Mouse (Mus musculus) adrenal gland, postnatal 14 days (tissue): ENCODE measurements around the gene Zfp646. TPM values are rescaled to one million over a fixed set of nuclear protein-coding genes. Genes with fewer than 3 reads are reported as not detected.
A peak's percentile ranks its signal among the peaks of the same experiment; 100 is the strongest.
"Not testable (repeated sequence)": the region's sequence is repeated elsewhere in the genome, so short reads cannot be mapped to it uniquely, and the experiment has no call there.

ENCODE experiments used
- DNase-seq: peaks from one replicate; pipeline ENCODE4 v3.0.0; 2021; ENCODE audit warnings: mixed read lengths
- long read RNA-seq, 2 experiments: library from polyadenylated mRNA; stranded (forward); transcript quantifications; one replicate each; pipeline ENCODE4 v2.0.0; 2021
- total RNA-seq: library from RNA; stranded (reverse); gene quantifications from 2 replicates; pipeline ENCODE4 v1.2.3, GENCODE M21; 2021

The Zfp646 gene
- total RNA-seq: 32.1 and 36.7 TPM in 2 replicates
- long read RNA-seq, experiment 1, full-length matches to known transcripts: 2 of 9 reads
- long read RNA-seq, experiment 1, partial matches to known transcripts: 6 of 9 reads
- long read RNA-seq, experiment 1, other reads (novel, unspliced or antisense): 1 of 9 reads
- long read RNA-seq, experiment 2, full-length matches to known transcripts: 2 of 8 reads
- long read RNA-seq, experiment 2, partial matches to known transcripts: 6 of 8 reads
- long read RNA-seq, experiment 2, other reads (novel, unspliced or antisense): 0 of 8 reads

DNA sequence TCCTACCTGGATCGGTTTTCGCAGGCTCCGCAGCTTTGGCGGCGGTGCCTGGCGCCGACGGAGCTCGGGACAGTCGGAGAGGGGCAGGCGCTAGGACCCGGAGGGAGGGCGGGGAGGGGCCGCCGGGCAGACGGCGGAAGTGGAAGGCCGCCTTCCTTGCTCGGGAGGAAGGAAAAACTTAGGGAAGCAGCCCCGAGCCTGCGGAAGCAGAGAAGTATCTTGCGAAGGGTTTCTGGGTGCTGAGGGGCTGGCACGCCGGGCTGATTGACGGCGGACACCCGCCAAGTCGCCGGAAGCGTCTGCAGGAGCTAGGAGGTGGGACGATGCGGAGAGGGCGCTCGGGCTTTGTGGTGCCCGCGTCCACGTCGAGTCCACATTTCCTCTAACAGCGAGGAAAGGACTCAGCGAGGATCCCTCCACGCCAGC lies at the start of gene Zfp646:
Gene Zfp646, plus strand, starts transcription at position 181 of the 426 bp plus-strand sequence.
- DNase-seq: peak; percentile 88

DNA sequence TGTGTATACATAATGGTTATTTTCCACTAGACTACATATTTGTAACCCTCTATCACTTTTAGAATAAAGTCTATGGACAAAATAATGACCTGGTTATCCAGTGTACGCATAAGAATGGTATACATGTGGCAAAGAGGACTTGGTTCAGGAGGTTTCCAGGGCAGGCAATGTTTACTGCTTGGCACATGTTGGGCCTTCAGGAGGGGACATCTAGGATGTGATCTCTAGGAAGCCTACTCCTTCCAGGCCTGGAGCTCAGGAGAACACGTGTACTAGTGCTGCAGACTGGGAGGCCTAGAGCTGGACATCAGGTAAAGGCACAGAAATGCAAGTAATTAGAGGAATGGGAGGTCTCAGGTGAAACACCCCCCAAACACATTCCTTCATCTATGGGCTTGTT lies 40.5 kb upstream of the Zfp646 start:
- no peak for DNase-seq

DNA sequence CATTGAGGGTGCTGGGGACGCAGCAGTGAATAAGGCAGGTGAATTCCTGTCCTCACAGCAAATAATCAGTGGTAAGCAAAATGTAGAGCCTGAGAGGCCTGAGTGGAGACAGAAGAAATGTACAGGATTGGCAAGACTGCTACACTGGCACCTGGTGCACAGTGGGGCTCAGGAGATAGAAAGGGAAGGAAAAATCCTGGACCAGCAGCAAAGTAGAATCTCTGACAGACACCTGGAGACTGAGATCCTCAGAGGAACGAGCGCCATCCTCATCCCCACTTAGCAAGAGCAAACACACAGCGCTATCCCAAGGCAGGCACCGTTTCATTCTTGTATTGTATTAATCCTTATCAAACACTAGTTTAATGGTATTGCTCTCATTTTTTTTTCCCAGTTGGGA lies 38.5 kb upstream of the Zfp646 start:
- DNase-seq: no peak

DNA sequence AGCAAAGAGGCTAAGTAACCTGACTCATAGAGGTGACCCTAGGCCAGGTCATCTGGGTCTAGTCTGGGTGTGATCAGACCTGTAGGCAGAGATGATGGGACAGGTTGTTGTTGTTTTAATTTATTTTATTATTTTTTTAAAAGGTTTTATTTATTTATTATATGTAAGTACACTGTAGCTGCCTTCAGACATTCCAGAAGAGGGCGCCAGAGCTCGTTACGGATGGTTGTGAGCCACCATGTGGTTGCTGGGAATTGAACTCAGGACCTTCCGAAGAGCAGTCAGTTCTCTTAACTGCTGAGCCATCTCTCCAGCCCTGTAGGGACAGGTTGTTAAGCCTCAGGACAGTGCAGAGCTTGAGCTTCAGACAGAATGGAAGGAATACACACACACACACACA lies 38.1 kb upstream of the Zfp646 start:
- not testable (repeated sequence) for DNase-seq

DNA sequence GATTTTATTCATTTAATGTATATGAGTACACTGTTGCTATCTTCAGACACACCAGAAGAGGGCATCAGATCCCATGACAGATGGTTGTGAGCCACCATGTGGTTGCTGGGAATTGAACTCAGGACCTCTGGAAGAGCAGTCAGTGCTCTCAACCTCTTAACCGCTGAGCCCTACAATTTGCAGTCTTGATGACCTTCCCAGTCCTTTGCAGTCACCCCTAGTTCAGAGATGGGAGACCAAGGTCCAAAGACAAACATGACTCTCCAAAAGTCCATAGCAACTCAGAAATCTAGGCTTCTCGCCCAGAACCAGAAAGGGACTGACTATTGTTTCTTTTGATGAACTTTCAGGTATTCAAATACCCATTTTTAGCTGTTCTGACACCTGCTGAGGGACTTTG lies 36.0 kb upstream of the Zfp646 start:
- DNase-seq: not testable (repeated sequence)

DNA sequence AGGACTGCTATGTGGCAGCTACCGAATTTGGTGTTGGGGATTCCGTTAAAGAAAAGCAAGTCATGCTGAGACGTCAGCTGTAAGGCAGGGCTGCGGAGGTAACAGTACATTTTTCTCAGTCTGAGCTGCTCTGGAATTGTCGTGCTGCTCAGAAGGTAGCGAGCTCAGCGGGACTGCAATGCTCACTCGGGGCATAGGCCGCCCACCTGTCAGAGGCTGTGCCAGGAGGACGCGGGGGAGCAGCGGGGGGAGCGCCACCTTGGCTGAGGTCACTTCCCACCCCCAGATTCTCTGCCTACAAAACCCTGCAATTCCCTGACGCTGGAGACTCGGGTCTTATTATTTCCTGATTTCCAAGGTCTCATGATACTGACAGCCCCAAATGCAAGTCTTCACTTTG lies 35.1 kb upstream of the Zfp646 start:
- peak; percentile 72 for DNase-seq

DNA sequence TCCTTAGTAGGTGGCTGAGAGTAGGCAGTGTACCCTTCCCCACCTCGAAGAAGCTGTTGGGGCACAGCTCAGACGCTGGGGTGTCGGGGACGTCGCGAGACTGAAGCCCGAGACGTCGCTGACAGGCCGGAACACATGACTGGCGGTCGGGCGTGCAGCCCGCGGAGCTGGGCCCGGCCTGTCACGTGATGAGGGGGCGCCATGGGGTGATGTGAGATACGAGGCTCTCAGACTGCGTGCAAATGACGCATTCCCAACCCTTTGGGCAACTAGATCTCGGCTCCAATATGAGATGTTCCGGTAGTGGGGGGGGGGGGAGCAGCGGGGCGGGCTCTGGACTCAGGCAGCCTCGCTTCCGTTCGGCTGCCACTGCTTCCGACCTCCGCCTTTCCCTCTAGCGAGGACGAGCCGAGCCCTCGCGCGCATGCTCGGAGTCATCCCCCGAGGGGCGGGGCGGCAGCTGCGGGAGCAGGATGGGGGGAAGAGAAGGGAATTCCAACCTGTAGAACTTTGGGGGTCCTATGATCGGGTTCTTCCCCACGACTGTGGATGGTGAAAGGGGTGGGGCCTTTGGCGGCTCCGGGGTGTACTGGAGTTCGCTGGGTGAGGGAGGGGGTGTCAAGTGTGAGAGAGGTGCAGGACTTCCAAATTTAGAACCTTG lies 34.6 kb upstream of the Zfp646 start:
- DNase-seq: peak; percentile 97

DNA sequence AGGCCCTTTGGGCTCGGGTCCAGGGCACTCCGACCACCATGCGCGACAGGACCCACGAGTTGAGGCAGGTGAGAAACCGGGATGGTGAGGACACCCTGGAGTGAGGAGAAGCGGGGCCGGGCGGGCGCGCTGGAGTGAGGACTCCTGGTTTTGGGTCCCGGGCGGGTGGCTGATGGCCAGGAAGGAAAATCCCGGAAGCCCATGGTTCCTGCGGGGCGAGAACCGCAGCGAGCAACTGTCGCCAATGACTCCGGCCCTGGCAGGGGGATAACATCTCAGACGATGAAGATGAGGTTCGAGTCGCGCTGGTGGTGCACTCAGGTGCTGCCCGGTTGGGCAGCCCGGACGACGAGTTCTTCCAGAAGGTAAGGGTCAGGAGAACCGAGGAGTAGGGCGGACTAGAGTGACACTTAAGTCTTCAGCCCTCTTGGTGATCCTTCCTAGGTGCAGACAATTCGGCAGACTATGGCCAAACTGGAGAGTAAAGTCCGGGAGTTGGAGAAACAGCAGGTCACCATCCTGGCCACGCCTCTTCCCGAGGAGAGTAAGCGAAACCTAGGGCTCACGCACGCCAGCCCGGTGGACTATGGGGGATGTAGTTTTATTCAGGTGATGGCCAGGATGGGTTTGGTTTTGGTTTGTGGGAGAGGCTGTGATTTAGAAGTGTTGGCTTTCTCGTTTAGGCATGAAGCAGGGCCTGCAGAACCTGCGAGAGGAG lies 33.9 kb upstream of the Zfp646 start:
- peak; percentile 88 for DNase-seq

DNA sequence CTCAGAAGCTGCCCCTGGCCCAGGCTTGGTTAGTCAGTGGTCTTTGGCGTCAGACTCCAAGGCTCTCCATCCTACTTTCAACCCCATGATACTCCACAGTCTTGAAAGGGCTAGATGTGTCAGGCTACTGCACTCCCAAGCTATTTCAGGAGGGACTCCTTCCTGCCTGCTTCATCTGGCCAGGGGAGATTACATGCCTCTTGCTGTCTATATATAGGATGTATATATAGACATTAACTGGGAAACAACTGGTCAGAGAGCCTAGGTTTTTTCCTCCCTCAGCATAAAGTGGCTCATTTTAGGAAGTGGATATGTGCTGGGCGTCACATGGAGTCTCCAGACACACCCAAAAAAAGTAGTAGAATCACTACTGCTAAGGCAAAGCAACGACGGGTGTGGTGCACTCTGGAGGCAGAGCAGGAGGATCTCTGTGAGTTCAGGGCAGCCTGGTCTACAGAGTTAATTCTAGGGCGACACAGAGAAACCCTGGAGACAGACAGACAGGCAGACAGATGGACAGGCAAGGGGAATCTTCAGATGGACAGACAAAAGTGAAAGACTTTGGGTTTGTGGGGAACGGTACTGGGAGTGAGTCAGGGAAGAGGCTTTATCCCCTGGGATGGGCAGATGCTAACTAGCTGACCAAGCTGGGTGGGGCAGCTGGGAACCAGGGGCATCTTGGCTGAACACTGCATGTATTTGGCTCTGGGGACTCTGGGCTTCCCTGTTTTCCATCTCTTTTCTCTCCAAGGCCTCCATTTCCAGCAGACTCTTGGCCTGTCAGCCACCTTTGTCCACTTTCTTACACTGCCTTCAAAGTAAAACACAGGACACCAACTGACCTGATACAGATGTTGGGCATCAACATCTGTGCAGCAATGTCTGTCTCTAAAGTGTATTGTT lies 25.8 kb upstream of the Zfp646 start:
- DNase-seq: no peak

DNA sequence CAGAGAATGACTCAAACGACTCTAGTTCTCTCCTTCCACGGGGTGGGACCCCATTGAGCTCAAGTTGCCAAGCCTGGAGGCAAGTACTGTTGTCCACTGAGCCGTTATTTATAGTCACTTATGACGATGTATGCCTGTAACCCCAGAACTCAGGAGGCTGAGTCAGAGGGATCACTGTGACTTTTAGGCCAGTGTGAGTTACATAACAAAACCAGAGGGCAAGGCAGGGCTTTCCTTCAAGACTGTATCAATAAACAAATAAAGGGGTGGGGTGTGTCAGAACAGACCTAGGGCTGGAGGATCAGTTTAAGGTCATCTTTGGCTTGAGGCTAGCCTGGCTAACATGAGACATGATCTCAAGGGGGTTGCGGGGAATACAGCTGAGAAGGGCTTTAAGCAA lies 25.1 kb upstream of the Zfp646 start:
- no peak for DNase-seq

DNA sequence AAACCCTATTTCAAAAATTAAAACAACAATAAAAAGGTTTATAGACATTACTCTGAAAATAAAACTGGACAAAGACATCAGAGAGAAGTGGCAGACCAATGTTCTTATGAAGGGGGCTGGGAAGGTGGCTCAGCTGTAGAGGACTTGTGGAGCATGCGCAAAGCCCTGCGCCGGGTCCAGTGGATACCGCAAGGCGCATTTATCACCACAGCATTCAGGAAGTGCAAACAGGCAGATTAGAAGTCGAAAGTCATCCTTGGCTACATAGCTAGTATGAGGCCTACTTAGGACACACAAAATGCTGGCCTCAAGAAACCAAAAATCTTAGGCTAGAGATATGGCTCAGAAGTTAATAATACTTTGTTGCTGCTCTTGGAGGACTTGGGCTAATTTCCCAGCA lies 17.8 kb upstream of the Zfp646 start:
- DNase-seq: no peak

DNA sequence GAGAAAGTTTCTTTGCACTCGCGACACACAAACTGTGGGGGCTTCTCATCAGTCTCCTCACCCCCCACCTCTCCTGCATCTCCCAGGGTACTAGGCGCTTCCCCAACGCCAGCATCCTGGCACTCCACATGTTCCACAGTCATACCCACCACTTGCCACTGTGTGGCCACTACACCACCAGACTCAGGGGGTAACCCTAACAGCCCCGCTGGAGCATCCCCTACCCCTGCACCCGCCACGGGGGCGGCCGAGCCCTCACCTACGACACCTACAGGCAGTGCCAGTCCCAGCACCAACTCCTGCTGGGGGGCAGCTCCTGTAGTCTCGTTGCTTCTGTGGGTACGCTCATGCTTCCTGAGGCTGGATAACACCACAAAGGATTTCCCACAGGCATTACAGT lies 9.6 kb upstream of the Zfp646 start:
- no peak for DNase-seq

DNA sequence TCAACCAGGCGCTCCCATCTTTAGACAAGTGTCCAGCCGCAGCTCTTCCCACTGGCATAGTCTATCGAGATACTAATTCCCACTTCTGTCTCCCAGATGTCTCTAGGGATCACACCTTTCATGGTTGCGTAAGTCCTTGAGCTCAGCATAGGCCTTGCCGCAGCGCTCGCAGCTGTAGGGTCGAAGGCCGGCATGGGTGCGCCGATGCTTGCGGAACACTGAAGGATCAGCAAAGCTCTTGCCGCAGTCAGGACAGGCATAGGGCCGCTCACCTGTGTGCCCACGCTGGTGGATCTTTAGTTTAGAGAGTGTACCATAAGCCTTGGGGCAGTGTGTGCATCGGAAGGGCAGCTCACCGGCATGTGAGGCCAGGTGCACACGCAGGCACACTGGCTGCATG lies 8.4 kb upstream of the Zfp646 start:
- no peak for DNase-seq

DNA sequence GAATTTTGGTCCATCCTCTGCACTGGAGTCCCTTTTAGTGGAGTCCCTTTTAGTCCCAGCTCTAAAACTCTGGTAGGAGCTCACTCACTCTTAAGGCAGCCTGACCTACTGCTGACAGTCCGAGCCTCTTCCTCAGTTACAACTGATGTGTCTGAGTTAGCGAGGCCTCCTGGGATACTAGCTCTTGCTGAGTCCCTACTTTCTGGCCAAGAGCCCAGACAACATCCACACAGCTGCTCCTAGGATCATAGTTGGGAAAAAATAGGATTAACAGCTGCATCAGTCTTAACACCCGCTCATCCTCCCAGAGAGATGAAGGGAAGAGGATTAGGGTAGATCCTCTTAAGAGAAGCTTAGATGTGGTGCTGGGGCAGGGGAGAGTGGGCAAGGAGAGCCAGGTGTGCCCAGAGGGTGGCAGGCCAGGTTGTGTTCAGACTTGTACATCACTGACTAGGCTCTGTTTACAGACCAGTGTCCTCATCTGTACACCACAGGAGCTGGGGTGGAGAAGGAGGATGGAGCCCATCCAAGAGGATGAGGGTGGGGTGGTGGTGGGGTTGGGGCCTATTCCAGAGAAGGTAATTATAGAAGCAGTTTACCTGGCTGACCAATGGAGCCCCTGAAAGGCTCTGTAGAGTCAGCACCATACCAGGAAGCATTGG lies 6.7 kb upstream of the Zfp646 start:
- DNase-seq: no peak

DNA sequence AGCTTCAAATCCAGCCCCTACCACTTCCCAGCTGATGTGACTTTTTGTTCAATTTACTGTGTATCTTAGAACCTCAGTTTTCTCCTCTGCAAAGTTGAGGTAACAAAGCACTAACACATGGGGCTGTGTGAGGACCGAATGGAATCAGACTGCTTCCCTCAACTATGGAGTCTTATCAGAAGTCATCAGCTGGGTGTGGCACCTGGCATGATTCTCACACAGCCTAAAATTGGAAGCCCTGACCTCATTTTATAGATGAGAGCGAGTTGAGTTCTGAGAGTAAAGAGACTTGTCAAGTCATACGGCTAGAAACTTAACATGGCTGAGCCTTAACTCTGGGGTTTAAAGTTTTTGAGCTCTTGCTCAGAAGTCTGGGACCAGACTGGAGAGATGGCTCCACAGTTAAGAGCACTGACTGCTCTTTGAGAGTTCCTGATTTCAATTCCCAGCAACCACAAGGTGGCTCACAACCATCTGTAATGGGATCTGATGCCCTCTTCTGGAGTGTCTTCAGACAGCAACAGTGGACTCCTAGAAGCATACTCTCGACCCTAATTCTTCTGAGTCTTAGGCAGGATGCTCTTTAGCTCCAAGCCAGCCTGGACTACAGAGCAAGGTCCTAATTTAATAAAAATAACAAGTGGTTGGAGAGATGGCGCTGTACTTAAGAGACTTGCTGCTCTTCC lies 5.7 kb upstream of the Zfp646 start:
- no peak for DNase-seq

DNA sequence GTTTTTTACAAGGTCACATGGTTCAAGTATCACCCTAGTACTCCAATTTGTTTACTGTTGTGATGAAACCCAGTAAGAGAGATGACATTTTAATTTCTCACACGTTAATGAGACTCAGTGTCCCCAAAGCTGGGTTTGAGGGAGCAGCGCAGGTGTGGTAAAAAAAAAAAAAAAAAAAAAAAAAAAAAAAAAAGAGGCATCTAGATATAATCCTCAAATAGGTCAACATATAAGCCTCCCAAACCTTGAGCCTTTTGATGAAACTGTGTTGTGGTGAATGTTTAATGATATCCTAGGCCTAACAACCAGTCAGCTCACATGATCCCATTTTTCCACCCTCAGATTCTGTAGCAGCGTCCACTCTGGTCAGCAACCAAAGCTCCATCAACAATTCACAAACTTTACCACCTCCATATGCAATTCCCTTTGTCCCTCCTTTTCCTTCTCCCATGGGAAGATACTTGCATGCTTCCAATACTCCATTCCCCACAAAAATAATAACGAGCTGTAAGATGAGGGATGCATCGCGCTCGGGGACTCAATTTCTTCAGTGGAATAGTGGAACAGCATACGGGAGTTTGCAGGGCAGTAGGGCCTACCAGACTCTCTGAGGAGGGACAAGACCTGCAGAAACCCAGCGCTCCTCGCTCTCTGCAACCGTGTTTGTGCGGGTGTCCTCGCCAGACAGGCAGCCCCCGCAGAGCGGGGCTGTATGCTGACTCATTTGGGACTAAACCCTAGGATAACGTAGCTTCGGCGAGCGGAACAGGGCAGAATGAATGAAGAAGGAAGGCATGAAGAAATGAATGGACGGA lies 1.0 kb upstream of the Zfp646 start:
- DNase-seq: no peak

DNA sequence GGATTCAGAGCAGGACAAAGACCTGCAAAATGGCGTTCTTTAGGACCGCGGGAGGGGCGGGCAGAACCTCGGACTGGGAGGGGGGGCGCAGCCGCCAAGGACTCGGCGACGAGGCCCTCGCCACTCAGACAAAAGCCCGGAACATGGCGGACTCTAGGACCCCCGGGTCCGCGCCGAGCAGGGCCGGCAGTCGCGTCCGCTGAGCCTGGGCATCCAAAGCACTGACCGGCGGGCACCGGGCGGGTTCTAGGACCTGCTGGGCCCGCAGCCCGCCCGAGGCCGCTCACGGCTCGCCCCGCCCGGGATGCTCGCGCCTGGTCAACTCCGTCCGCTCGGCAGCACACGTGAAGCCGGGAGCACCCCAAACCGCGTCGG lies 407 bp upstream of the Zfp646 start:
- peak; percentile 94 for DNase-seq

DNA sequence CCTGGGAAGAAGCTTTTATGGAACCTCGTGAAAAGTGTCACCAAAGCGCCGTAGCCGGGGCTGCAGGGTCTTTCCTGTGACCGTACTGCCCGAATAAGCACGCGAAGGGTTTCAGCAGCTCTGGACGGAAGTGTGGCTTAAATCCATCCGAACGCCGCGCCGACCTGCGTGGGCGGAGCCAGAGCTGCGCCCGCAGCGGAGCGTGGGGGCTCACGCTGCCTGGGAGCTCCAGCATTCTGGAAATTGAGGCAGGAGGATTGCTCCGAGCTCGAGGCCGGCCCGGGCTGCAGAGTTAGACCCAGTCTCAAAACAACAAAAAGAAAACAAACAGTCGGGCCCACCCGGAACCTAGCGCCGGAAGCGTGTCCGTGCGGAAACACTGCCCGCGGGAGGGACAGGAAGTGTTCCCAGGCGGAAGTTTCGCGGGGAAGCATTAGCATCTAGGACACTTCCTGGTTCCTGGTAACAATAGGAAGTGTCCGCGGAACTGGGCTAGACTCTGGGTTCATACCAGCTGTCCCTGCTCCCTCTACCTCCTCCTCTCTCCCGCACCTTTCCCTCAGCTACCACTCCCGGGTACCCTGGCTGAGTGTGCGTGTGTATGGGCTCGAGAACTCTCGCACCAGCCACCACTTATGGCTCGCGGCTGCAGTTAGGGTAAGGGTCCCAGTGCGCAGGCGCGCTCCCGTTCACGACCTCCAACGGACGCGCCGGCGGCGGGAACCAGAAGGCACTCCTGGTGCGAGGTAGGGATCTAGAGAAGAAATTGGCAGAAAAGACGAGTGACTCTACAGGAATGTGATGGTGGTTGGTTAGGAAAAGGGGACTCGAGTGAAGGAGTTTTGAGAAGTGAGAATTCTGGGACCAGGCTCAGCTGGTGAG lies 687 bp downstream of the Zfp646 start, which contains the start of gene Zfp668:
Gene Zfp668, minus strand, starts transcription at position 362 of the 882 bp plus-strand sequence.
- peak; percentile 95 for DNase-seq

DNA sequence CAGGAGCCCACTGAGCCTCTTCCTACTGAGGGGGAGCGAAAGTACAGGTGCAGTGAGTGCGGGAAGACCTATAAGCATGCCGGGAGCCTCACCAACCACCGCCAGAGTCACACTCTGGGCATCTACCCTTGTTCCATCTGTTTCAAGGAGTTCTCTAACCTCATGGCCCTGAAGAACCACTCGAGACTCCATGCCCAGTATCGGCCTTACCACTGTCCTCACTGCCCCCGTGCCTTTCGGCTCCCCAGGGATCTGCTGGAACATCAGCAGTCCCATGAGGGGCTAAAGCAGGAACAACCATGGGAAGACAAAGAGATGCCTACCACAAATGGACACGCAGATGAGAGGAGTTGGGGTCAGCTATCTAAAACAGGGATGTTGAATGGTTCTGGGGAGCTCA lies 3.3 kb downstream of the Zfp646 start:
- no peak for DNase-seq
